28 mouse cellular contexts compared by ENCODE assay signal in genomic region chr10:40421724-40422123, GRCm38 (mm10).
DNase-seq lines count a peak whose midpoint lies in the region; TF ChIP-seq lines count a peak whose summit lies in the region.
"Had no signal": no experiment of that assay in that cellular context is flagged by ENCODE, and none has a peak within 500 bp of the region (broad histone marks: within the 10 kb centered on the region; RNA-seq: fewer than 3 reads in every experiment).

No protein-coding gene starts in this region.

- TF ChIP-seq CTCF in lung, adult 2 months (IDR thresholded peaks at IDR 0.05; ENCODE audit: insufficient read depth, low read length) = no peak

- peaks cover 2% of the 10 kb centered on the region; the same call in 1 of the 2 replicates for H3K4me1 ChIP-seq in lung, adult 2 months (ENCODE audit: control insufficient read depth, insufficient read depth, low read length)

- peak; percentile 23 to 47 for DNase-seq in CD8-positive naive resting alpha-beta T cell, adult 2 months (ENCODE audit: low read depth in 2 of 2, low spot score in 2 of 2)
- DNase-seq in naive thymus-derived CD4-positive, alpha-beta T cell, adult 2 months (ENCODE audit: low read depth) = peak; percentile 47
- peak; percentile 72 for DNase-seq in thymus, postnatal 14 days
- DNase-seq in gastrocnemius, postnatal 25 days = no peak
- no peak for DNase-seq in gastrocnemius, postnatal 14 days
- no peak for DNase-seq in lung, adult 2 months
- DNase-seq: adrenal gland, postnatal 25 days; B cell, adult 2 months; cerebellum, adult 11-12 months; cerebellum, adult 9-11 months; forebrain, postnatal 0 days; gastrocnemius, postnatal 10 days; heart, adult 2 months; heart, postnatal 14 days; kidney, adult 2 months; kidney, postnatal 4 days; layer of hippocampus, postnatal 36 days; right cerebral cortex, adult 18-20 months; spleen, adult 18-20 months had no signal

- WGBS in lung, adult 2 months = 93% methylated on average over 2 of the region's 2 CpGs

- no peak for TF ChIP-seq POLR2A in lung, adult 2 months (IDR thresholded peaks at IDR 0.05; ENCODE audit: borderline replicate concordance, extremely low read depth, low read depth, low read length)

- no peak overlapping the region for H3K4me3 ChIP-seq in lung, adult 2 months (replicated peaks; ENCODE audit: extremely low read depth, low read depth, low read length)
- H3K4me3 ChIP-seq: erythroblast, embryonic 14.5 days; heart, adult 2 months; heart, embryonic 13.5 days; hindbrain, embryonic 12.5 days; intestine, embryonic 15.5 days; liver, embryonic 15.5 days; lung, embryonic 15.5 days; midbrain, embryonic 10.5 days; midbrain, embryonic 15.5 days; neural tube, embryonic 12.5 days had no signal

- intact Hi-C loops in gastrocnemius, postnatal 14 days (cut with DNase I; ENCODE audit: low total_unique reads) = no loop called here

Comparison
In these comparisons a context has a peak if more than half of its experiments do, and no peak if none do; other contexts are left out.
1. DNase-seq: peak in CD8-positive naive resting alpha-beta T cell, adult 2 months (2 of 2), naive thymus-derived CD4-positive, alpha-beta T cell, adult 2 months (single experiment) and thymus, postnatal 14 days (single experiment); none in gastrocnemius, postnatal 25 days (single experiment), gastrocnemius, postnatal 14 days (single experiment) and lung, adult 2 months (single experiment).